Mouse (Mus musculus) left cerebral cortex, adult 8-10 months (tissue): ENCODE measurements at regions not wholly inside any gene's neighbourhood (a gene's known extent, or its start where the extent isn't known, plus 50 kb on each side); places are given as distances from the start of the nearest gene placed in this dataset.

Experiments used
- DNase-seq, 2 experiments: peaks; one replicate each; pipeline ENCODE4 v3.0.0; 2022; ENCODE audit warnings: low spot score in 2 of 2

GRCm38 (mm10) chr14:40119530-40119929 is 646.6 kb upstream of the Nrg3 start:
- DNase-seq, result peak in 1 of 2 experiments; percentile 45
